Mouse (Mus musculus): Measurements from ENCODE around the gene Neurl1a.

Gene Neurl1a

GRCm38 (mm10) chr19:47212401-47212800, 33.8 kb downstream of the Neurl1a start:
- no peak for DNase-seq (ENCODE audit: low spot score in 2 of 2)

GRCm38 (mm10) chr19:47213470-47213869, 34.9 kb downstream of the Neurl1a start:
- DNase-seq (ENCODE audit: low spot score in 2 of 2) = no peak

GRCm38 (mm10) chr19:47216766-47217165, 38.1 kb downstream of the Neurl1a start:
- no peak for DNase-seq (ENCODE audit: low spot score in 2 of 2)

GRCm38 (mm10) chr19:47219622-47220021, 41.0 kb downstream of the Neurl1a start:
- no peak for DNase-seq (ENCODE audit: low spot score in 2 of 2)

DNA sequence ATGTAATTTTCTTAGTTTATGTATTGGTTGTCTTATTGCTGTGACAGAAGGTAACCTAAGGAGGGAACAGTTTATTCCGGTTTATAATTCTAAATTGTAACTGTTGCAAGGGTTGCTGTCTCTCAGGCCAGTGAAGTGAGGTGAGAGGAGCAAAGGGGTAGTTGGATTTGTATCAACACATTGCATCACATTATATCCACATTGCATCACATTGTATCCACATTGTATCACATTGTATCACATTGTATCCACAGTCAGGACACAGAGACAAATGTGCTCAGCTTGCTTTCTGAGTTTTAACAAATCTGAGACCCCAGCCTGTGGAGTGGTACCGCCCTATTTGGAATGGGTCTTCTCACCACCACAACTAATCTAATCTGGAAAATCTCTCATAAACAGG, 41.6 kb downstream of the Neurl1a start:
- DNase-seq (ENCODE audit: low spot score in 2 of 2) = no peak

DNA sequence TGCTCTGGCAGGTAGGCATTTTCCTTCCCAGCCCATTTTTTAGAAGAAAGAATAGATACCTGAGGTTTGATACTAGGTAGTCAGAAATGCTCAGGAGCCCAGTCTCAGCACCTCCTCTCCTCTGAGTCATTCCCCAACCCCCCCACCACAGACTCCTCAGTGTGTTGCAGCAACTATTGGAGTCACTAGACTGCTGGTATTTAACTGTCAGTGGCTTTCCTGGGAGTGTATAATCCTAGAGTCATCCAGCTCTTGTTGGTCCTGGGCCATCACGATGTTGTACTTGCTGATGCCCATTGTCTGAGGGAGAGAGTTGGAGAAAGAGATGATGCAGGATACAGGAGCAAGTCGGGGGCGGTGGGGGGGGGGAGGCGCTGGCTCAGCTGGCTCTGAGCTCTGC, 42.4 kb downstream of the Neurl1a start:
- DNase-seq (ENCODE audit: low spot score in 2 of 2) = no peak

GRCm38 (mm10) chr19:47221500-47222153, 43.0 kb downstream of the Neurl1a start:
- DNase-seq (ENCODE audit: low spot score in 2 of 2) = no peak

DNA sequence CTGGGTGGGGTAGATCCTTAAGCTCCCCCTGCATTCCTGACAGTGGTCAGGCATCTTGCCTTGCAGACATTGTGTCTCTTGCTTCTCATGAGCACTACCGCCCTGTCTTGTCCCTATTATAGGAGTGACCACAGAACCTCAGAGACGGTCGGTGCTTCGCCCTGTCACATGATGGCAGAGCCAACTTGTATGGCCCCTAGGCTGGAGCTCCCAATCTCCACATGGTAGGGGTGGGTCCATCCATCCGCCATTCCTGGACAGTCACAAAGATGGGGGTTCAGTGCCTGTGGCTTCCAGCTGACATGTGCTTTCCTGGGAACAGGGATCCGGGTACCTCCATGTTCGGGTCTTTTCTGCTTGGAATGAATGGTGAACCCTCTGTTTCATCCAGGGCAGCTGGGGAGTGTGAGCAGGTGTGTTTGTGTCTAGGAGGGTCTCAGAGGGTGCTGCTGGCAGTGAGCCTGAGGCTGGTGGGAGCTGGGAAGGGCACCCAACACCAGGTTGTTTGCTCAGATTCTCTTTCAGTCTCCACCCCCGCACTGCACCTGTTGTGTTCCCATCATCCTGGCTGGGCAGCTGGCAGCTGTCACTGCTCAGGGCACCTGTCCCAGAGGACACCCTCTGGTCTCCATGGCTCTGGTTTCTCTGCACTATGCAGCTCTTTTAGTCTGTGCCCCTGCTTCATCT, 43.7 kb downstream of the Neurl1a start:
- no peak for DNase-seq (ENCODE audit: low spot score in 2 of 2)

DNA sequence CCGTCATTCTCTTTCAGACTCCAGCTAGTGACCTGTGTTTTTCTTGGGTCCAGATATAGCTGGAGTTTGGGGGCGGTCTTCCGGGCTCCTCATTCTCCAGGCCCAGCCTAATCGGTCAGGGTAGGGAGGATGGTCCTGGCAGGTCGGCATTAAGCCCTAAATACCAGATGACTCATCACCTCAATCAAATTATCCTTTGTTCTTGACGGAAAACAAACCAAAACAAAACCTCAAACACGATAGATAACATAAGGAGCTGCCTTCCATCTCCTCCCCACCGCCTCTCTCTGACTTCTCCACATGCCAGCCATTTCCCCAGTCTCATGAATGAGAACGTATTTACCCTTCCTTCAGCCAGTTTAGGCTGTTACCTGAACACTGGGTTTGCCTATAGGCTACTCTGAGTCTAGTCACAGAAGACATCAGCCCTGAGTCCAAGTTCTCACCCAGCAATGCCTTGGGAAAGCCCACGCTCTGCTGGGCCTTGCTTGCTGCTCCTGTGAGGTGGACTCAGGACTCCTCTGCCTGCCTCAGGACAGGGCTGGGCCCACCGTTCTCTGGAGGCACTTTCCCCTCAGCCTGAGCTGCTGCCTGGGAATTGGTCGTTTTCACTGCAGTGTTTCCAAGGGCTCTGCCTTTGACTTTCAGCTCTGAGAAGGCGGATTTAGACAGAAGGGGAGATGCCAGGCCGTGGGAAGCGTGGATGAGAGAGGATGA, 44.4 kb downstream of the Neurl1a start:
- no peak for DNase-seq (ENCODE audit: low spot score in 2 of 2)

- DNase-seq (ENCODE audit: low spot score in 2 of 2) = peak; percentile 53 to 59
Observed at GRCm38 (mm10) chr19:47224743-47225142, 46.1 kb downstream of the Neurl1a start.

GRCm38 (mm10) chr19:47225791-47226190, 47.2 kb downstream of the Neurl1a start:
- DNase-seq (ENCODE audit: low spot score in 2 of 2) = no peak

DNA sequence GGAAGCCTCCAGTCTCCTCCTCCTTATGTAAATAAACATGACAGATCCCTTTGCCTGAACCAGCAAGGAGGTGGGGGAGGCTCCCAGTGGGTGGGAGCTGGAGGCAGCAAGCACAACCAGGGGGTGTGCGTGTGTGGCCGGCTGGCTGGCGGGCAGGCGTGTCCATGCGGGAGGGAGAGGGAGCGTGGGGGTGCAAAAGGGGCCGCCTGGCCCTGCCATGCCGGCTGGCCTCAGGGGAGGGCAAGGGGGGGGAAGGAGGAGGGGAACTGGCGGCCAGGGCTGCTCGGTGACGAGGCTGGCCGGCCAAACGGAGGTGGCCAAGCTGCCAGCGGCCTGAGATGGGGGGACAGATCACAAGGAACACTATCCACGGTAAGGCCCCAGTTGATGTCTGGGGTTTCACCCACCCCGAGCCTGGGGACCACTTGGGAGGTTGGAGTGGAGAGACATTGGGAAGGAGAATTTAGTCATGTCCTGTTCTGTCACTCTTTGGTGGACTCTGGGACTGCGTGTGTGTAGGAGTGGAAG, 50.2 kb downstream of the Neurl1a start:
- DNase-seq (ENCODE audit: low spot score in 2 of 2) = peak; percentile 12 to 14

DNA sequence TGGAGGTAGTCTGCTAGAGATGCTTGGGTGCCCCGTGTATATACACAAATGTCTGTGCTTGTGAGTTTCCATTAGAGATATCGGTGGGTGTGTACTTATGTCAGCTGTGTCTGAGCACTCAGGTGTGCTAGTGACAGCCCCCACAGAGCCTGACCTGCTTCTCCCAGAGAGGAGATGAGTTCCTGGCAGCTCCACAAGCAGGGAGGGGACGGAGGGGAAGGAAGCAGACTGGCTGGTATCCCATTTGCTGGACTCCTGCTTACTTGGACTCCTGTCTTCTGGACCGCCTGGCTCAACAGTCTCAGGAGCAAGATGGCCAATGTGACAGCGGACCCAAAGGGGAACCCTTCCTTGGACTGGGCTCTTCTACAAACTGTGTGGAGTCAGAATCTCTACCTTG, 50.8 kb downstream of the Neurl1a start:
- no peak for DNase-seq (ENCODE audit: low spot score in 2 of 2)

GRCm38 (mm10) chr19:47230082-47230481, 51.5 kb downstream of the Neurl1a start:
- no peak for DNase-seq (ENCODE audit: low spot score in 2 of 2)

- DNase-seq (ENCODE audit: low spot score in 2 of 2) = no peak
Observed at GRCm38 (mm10) chr19:47230682-47231081, 52.1 kb downstream of the Neurl1a start.

DNA sequence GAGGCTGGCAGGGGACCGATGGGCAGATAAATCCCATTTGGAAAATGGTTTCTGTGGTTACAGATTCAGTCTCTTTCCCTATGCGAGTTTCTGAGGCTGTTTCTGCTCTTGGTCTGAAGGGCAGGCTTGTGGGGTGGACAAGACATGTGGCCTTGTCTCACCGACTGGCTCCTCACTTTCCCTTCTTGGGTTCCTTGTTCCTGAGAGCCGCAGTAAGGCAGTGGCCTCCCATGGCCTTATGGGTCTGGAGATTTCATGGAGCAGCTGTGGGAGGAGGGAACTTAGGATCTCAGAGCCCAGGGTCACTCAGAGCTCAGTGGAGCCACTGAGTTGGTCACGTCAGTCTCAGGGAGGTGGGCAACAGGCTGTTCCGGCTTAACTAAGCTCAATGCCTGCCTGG, 52.8 kb downstream of the Neurl1a start:
- no peak for DNase-seq (ENCODE audit: low spot score in 2 of 2)

DNA sequence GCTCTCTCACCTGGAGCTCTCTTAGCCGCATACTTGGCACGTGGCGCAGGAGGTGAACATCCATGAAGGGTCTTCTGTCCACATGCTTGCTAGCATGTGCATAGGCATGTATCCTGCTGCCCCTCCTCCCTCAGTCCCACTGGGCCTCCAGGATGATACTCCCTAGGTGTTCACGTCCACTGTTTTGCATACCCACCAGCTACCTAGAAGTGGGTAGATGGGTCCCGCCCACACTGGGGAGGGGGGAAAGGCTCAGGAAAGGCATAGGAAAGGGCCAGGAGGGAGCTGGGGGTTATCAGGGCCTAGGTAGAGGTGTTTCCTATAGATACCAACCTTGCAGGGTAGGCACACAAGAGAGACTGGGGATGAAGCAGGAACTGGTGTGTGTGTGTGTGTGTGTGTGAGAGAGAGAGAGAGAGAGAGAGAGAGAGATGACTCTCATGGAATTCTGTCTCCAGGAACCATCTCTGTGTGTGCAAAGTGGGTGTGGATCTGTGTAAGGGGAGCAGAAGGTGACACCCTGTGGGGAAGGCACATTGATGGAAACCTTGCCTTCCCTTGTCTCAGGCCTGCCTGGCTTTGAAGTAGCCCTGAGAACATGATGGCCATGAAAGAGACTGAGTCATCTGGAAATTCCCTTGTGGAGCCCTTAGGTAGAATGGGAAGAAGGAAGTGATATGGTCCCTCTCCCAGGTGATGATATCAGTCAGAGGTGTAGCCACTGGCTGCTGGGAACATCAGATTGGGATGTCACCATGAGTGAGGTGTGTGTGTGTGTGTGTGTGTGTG, 53.7 kb downstream of the Neurl1a start:
- DNase-seq (ENCODE audit: low spot score in 2 of 2) = no peak

GRCm38 (mm10) chr19:47233087-47233486, 54.5 kb downstream of the Neurl1a start:
- no peak for DNase-seq (ENCODE audit: low spot score in 2 of 2)

- DNase-seq (ENCODE audit: low spot score in 2 of 2) = no peak
Observed at GRCm38 (mm10) chr19:47240076-47240475, 61.5 kb downstream of the Neurl1a start.

GRCm38 (mm10) chr19:47240957-47241356, 62.3 kb downstream of the Neurl1a start:
- no peak for DNase-seq (ENCODE audit: low spot score in 2 of 2)

DNA sequence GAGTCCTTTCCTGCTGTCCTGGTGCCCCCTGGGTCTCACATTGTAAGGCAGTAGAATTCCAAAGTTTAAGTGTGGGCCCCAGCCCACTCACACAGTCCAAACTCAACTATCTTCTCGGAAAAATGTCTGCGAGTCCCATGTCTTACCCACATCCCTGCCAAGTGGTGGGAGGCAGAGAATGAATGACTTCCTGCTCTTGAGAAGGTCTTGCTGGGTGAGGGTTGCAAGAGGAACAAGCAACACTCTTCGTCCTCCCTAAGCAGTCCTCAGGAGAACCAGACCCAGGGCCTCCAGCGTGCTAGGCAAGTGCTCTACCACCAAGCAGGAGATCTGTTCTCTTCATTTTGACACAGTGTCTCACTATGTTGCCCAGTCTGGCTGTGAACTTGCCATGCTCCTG, 63.6 kb downstream of the Neurl1a start:
- DNase-seq (ENCODE audit: low spot score in 2 of 2) = peak in 1 of 2 experiments; percentile 20

- DNase-seq (ENCODE audit: low spot score in 2 of 2) = no peak
Observed at GRCm38 (mm10) chr19:47245512-47245911, 66.9 kb downstream of the Neurl1a start.
